Mouse (Mus musculus) c-Kit-positive CD71-negative TER-119-negative erythroid progenitor cells, embryonic 14.5 days (primary cell): ENCODE data around the gene Med18.
"Not testable (repeated sequence)": the region's sequence is repeated elsewhere in the genome, so short reads cannot be mapped to it uniquely, and the experiment has no call there.

Experiments
- DNase-seq: peaks from one replicate; pipeline ENCODE4 v3.0.0-alpha.2; 2013; ENCODE audit warnings: low read depth

Med18 gene

GRCm38 (mm10) chr4:132482104-132482503 lies 18.4 kb upstream of the Med18 start:
- DNase-seq = not testable (repeated sequence)

GRCm38 (mm10) chr4:132477833-132478232 lies 14.1 kb upstream of the Med18 start:
- DNase-seq = no peak

- no peak for DNase-seq
Measured at GRCm38 (mm10) chr4:132475895-132476878, 12.5 kb upstream of the Med18 start.

GRCm38 (mm10) chr4:132474631-132475030 lies 10.9 kb upstream of the Med18 start:
- no peak for DNase-seq

- DNase-seq = no peak
Measured at GRCm38 (mm10) chr4:132473411-132473810, 9.7 kb upstream of the Med18 start.

GRCm38 (mm10) chr4:132469873-132470272 lies 6.2 kb upstream of the Med18 start:
- DNase-seq = no peak

- no peak for DNase-seq
Measured at GRCm38 (mm10) chr4:132464255-132464613, 513 bp upstream of the Med18 start.

GRCm38 (mm10) chr4:132462836-132463235 lies 885 bp downstream of the Med18 start:
- DNase-seq = no peak

GRCm38 (mm10) chr4:132460225-132460624 lies 3.5 kb downstream of the Med18 start:
- no peak for DNase-seq

GRCm38 (mm10) chr4:132455561-132455960 lies 8.2 kb downstream of the Med18 start:
- no peak for DNase-seq

- DNase-seq = no peak
Measured at GRCm38 (mm10) chr4:132455146-132455545, 8.6 kb downstream of the Med18 start.

GRCm38 (mm10) chr4:132454216-132454615 lies 9.5 kb downstream of the Med18 start:
- DNase-seq = no peak

- no peak for DNase-seq
Measured at GRCm38 (mm10) chr4:132449778-132450177, 13.9 kb downstream of the Med18 start.

- no peak for DNase-seq
Measured at GRCm38 (mm10) chr4:132446105-132446504, 17.6 kb downstream of the Med18 start.

GRCm38 (mm10) chr4:132444516-132444915 lies 19.2 kb downstream of the Med18 start:
- no peak for DNase-seq

- DNase-seq = no peak
Measured at GRCm38 (mm10) chr4:132437857-132438256, 25.9 kb downstream of the Med18 start.

GRCm38 (mm10) chr4:132432717-132433372 lies 30.9 kb downstream of the Med18 start:
- no peak for DNase-seq

- DNase-seq = no peak
Measured at GRCm38 (mm10) chr4:132428022-132428542, 35.6 kb downstream of the Med18 start.

GRCm38 (mm10) chr4:132427493-132427892 lies 36.2 kb downstream of the Med18 start:
- no peak for DNase-seq

GRCm38 (mm10) chr4:132426021-132426420 lies 37.7 kb downstream of the Med18 start:
- no peak for DNase-seq

- no peak for DNase-seq
Measured at GRCm38 (mm10) chr4:132424765-132425164, 39.0 kb downstream of the Med18 start.

GRCm38 (mm10) chr4:132421923-132422782 lies 41.6 kb downstream of the Med18 start, which contains the start of gene Phactr4:
Phactr4 (minus strand) TSS chr4:132422489.
- peak; percentile 82 for DNase-seq
